Comparison of ENCODE assay signal across 16 mouse cellular contexts in genomic region chrX:159744620-159745019, GRCm38 (mm10).
DNase-seq lines count a peak whose midpoint lies in the region; ATAC-seq and TF ChIP-seq lines count a peak whose summit lies in the region.
"Had no signal": no experiment of that assay in that cellular context is flagged by ENCODE, and none has a peak within 500 bp of the region (broad histone marks: within the 10 kb centered on the region; RNA-seq: fewer than 3 reads in every experiment).

No protein-coding gene starts in this region.

- TF ChIP-seq CTCF in brain, embryonic 14.5 days (IDR thresholded peaks at IDR 0.05; ENCODE audit: borderline replicate concordance, extremely low read depth, insufficient read depth, insufficient read length), result no peak
- TF ChIP-seq CTCF in cerebellum, adult 2 months (IDR thresholded peaks at IDR 0.05; ENCODE audit: borderline replicate concordance, insufficient read depth, low read depth, low read length), result no peak

- no peaks in the 10 kb centered on the region for H3K36me3 ChIP-seq in forebrain, embryonic 14.5 days (ENCODE audit: control insufficient read depth, insufficient read depth, low read length)
- no peaks in the 10 kb centered on the region for H3K36me3 ChIP-seq in forebrain, embryonic 15.5 days
- H3K36me3 ChIP-seq in lung, embryonic 15.5 days, result no peaks in the 10 kb centered on the region
- H3K36me3 ChIP-seq: intestine, embryonic 15.5 days; neural tube, embryonic 15.5 days had no signal

- 30% methylated on average over 3 of the region's 3 CpGs for WGBS in forebrain, embryonic 14.5 days
- 29% methylated on average over 3 of the region's 3 CpGs for WGBS in forebrain, embryonic 15.5 days
- WGBS in lung, embryonic 15.5 days, result 47% methylated on average over 3 of the region's 3 CpGs
- 44% methylated on average over 3 of the region's 3 CpGs for WGBS in cerebellum, adult 2 months

- H3K27me3 ChIP-seq in forebrain, embryonic 14.5 days (replicated peaks; ENCODE audit: control insufficient read depth, insufficient read depth, low read length), result no peaks in the 10 kb centered on the region
- H3K27me3 ChIP-seq in forebrain, embryonic 15.5 days, result no peaks in the 10 kb centered on the region
- no peaks in the 10 kb centered on the region for H3K27me3 ChIP-seq in lung, embryonic 15.5 days
- H3K27me3 ChIP-seq in cerebellum, adult 2 months (ENCODE audit: control insufficient read depth, insufficient read depth, low read length), result no peaks in the 10 kb centered on the region
- H3K27me3 ChIP-seq: intestine, embryonic 15.5 days had no signal

- no peak overlapping the region for H3K4me3 ChIP-seq in forebrain, embryonic 14.5 days (ENCODE audit: low read depth, low read length)
- no peak overlapping the region for H3K4me3 ChIP-seq in forebrain, embryonic 15.5 days
- no peak overlapping the region for H3K4me3 ChIP-seq in lung, embryonic 15.5 days
- no peak overlapping the region for H3K4me3 ChIP-seq in cerebellum, adult 2 months (replicated peaks; ENCODE audit: insufficient read depth, low read depth, low read length)
- H3K4me3 ChIP-seq: heart, adult 2 months; intestine, embryonic 15.5 days; layer of hippocampus, adult 2 months; neural tube, embryonic 15.5 days had no signal

- H3K4me2 ChIP-seq in forebrain, embryonic 14.5 days (ENCODE audit: low read length), result no peak overlapping the region
- H3K4me2 ChIP-seq in forebrain, embryonic 15.5 days (replicated peaks), result no peak overlapping the region
- H3K4me2 ChIP-seq in lung, embryonic 15.5 days, result no peak overlapping the region
- H3K4me2 ChIP-seq: intestine, embryonic 15.5 days; midbrain, embryonic 11.5 days; neural tube, embryonic 15.5 days had no signal

- peak; percentile 14 for DNase-seq in forebrain, embryonic 14.5 days (ENCODE audit: low spot score)
- DNase-seq in lung, postnatal 14 days, result no peak
- peak; percentile 26 for DNase-seq in brain, embryonic 14.5 days (ENCODE audit: low read depth)
- DNase-seq in cerebellum, adult 2 months, result no peak
- no peak for DNase-seq in spleen, postnatal 10 days (ENCODE audit: low spot score in 2 of 2)
- DNase-seq: cerebellum, adult 9-10 months; kidney, adult 8-10 months; kidney, postnatal 25 days had no signal

- no peak for TF ChIP-seq POLR2A in brain, embryonic 14.5 days (IDR thresholded peaks at IDR 0.05; ENCODE audit: borderline replicate concordance, extremely low read depth, insufficient read depth, insufficient read length, poor library complexity, severe bottlenecking)
- no peak for TF ChIP-seq POLR2A in cerebellum, adult 2 months (IDR thresholded peaks at IDR 0.05; ENCODE audit: borderline replicate concordance, insufficient read depth, low read length)

- H3K4me1 ChIP-seq in forebrain, embryonic 14.5 days (ENCODE audit: control insufficient read depth, insufficient read depth, low read length), result no peaks in the 10 kb centered on the region
- 0 out of 2 replicates have a peak, but pooled peaks cover 4% of the 10 kb centered on the region for H3K4me1 ChIP-seq in forebrain, embryonic 15.5 days
- H3K4me1 ChIP-seq in lung, embryonic 15.5 days, result no peaks in the 10 kb centered on the region
- no peaks in the 10 kb centered on the region for H3K4me1 ChIP-seq in cerebellum, adult 2 months (ENCODE audit: control insufficient read depth, insufficient read depth, low read length)
- H3K4me1 ChIP-seq: intestine, embryonic 15.5 days; neural tube, embryonic 15.5 days had no signal

- no peaks in the 10 kb centered on the region for H3K9me3 ChIP-seq in forebrain, embryonic 14.5 days (replicated peaks; ENCODE audit: control insufficient read depth, low read length)
- H3K9me3 ChIP-seq in forebrain, embryonic 15.5 days, result no peaks in the 10 kb centered on the region
- H3K9me3 ChIP-seq in lung, embryonic 15.5 days, result no peaks in the 10 kb centered on the region
- H3K9me3 ChIP-seq: intestine, embryonic 15.5 days; neural tube, embryonic 15.5 days had no signal

- no peak overlapping the region for H3K27ac ChIP-seq in forebrain, embryonic 14.5 days (ENCODE audit: low read depth, low read length)
- no peak overlapping the region for H3K27ac ChIP-seq in forebrain, embryonic 15.5 days (replicated peaks)
- H3K27ac ChIP-seq in lung, embryonic 15.5 days, result peak overlapping the region; percentile 24; the same call in 1 of the 2 replicates
- H3K27ac ChIP-seq in cerebellum, adult 2 months (ENCODE audit: insufficient read depth, low read length), result no peak overlapping the region
- H3K27ac ChIP-seq: heart, adult 2 months; intestine, embryonic 15.5 days; layer of hippocampus, adult 2 months; neural tube, embryonic 15.5 days had no signal

- ATAC-seq in forebrain, embryonic 14.5 days, result peak; percentile 40; the same call in 1 of the 2 replicates
- no peak for ATAC-seq in forebrain, embryonic 15.5 days (replicated peaks)
- ATAC-seq in lung, embryonic 15.5 days (ENCODE audit: borderline replicate concordance, extremely low read depth, low FRiP score, low TSS enrichment), result no peak
- ATAC-seq: activated CD4-positive, CD25-positive, alpha-beta regulatory T cell, adult 4 months; intestine, embryonic 15.5 days had no signal

- no peak overlapping the region for H3K9ac ChIP-seq in forebrain, embryonic 14.5 days (ENCODE audit: low read length)
- H3K9ac ChIP-seq in forebrain, embryonic 15.5 days (replicated peaks), result no peak overlapping the region
- H3K9ac ChIP-seq in lung, embryonic 15.5 days, result no peak overlapping the region
- H3K9ac ChIP-seq: intestine, embryonic 15.5 days; neural tube, embryonic 15.5 days had no signal

Comparison
In these comparisons a context has a peak if more than half of its experiments do, and no peak if none do; other contexts are left out.
1. DNase-seq: peak in forebrain, embryonic 14.5 days (single experiment) and brain, embryonic 14.5 days (single experiment); none in lung, postnatal 14 days (single experiment), cerebellum, adult 2 months (0 of 2) and spleen, postnatal 10 days (0 of 2).